In genomic region chrX:41970096-41970495, GRCm38 (mm10) we compare ENCODE assay signal across 26 mouse cellular contexts.
"Had no signal": no experiment of that assay in that cellular context is flagged by ENCODE, and none has a peak within 500 bp of the region (broad histone marks: within the 10 kb centered on the region; RNA-seq: fewer than 3 reads in every experiment).

No protein-coding gene starts in this region.

- H3K36me3 ChIP-seq: heart, embryonic 10.5 days; heart, embryonic 12.5 days; hindbrain, embryonic 10.5 days; hindbrain, embryonic 12.5 days; intestine, embryonic 15.5 days; limb, embryonic 13.5 days; limb, embryonic 15.5 days; liver, embryonic 12.5 days had no signal

- H3K4me2 ChIP-seq: heart, embryonic 12.5 days; hindbrain, embryonic 12.5 days; hindbrain, embryonic 14.5 days; intestine, embryonic 15.5 days; limb, embryonic 13.5 days; limb, embryonic 15.5 days; liver, embryonic 12.5 days had no signal

- H3K9ac ChIP-seq: heart, embryonic 12.5 days; hindbrain, embryonic 12.5 days; hindbrain, embryonic 14.5 days; intestine, embryonic 15.5 days; limb, embryonic 13.5 days; limb, embryonic 15.5 days; liver, embryonic 12.5 days; liver, embryonic 14.5 days had no signal

- H3K27me3 ChIP-seq: heart, embryonic 12.5 days; hindbrain, embryonic 12.5 days; intestine, embryonic 15.5 days; limb, embryonic 13.5 days; limb, embryonic 15.5 days; liver, embryonic 12.5 days had no signal

- H3K27ac ChIP-seq: gastrocnemius, adult 2 months; heart, embryonic 10.5 days; hindbrain, embryonic 10.5 days; hindbrain, embryonic 12.5 days; hindbrain, embryonic 14.5 days; intestine, embryonic 15.5 days; limb, embryonic 13.5 days; limb, embryonic 15.5 days; liver, embryonic 12.5 days; liver, embryonic 14.5 days had no signal

- H3K4me3 ChIP-seq: gastrocnemius, adult 2 months; heart, embryonic 10.5 days; heart, embryonic 12.5 days; hindbrain, embryonic 10.5 days; hindbrain, embryonic 12.5 days; intestine, embryonic 15.5 days; limb, embryonic 13.5 days; limb, embryonic 15.5 days; liver, embryonic 12.5 days had no signal

- H3K4me1 ChIP-seq: heart, embryonic 10.5 days; heart, embryonic 12.5 days; hindbrain, embryonic 10.5 days; hindbrain, embryonic 12.5 days; intestine, embryonic 15.5 days; limb, embryonic 13.5 days; limb, embryonic 15.5 days; liver, embryonic 12.5 days had no signal

- DNase-seq: gastrocnemius, adult 2 months; gastrocnemius, postnatal 10 days; gastrocnemius, postnatal 25 days; heart, adult 18-20 months; heart, postnatal 10 days; heart, postnatal 4 days; kidney, adult 18-20 months; kidney, postnatal 10 days; kidney, postnatal 25 days; kidney, postnatal 4 days; layer of hippocampus, adult 9-11 months; layer of hippocampus, postnatal 36 days; left cerebral cortex, postnatal 4 days had no signal

- H3K9me3 ChIP-seq: heart, embryonic 10.5 days; hindbrain, embryonic 10.5 days; hindbrain, embryonic 12.5 days; intestine, embryonic 15.5 days; limb, embryonic 15.5 days had no signal

- ATAC-seq: hindbrain, embryonic 16.5 days; inflammation-experienced regulatory T-cells, adult 6 months; intestine, embryonic 15.5 days; intestine, postnatal 0 days; liver, embryonic 12.5 days had no signal
